Mouse (Mus musculus) neutrophil, adult 65 days (primary cell): ENCODE results near the gene Spag16. TPM values are rescaled to one million over a fixed set of nuclear protein-coding genes. Genes with fewer than 3 reads are reported as not detected.

Experiments used
- total RNA-seq: library from RNA; stranded (reverse); gene quantifications from 2 replicates; pipeline ENCODE4 v1.2.4, GENCODE M21; 2023

Gene Spag16
- total RNA-seq: not detected in 2 replicates

DNA sequence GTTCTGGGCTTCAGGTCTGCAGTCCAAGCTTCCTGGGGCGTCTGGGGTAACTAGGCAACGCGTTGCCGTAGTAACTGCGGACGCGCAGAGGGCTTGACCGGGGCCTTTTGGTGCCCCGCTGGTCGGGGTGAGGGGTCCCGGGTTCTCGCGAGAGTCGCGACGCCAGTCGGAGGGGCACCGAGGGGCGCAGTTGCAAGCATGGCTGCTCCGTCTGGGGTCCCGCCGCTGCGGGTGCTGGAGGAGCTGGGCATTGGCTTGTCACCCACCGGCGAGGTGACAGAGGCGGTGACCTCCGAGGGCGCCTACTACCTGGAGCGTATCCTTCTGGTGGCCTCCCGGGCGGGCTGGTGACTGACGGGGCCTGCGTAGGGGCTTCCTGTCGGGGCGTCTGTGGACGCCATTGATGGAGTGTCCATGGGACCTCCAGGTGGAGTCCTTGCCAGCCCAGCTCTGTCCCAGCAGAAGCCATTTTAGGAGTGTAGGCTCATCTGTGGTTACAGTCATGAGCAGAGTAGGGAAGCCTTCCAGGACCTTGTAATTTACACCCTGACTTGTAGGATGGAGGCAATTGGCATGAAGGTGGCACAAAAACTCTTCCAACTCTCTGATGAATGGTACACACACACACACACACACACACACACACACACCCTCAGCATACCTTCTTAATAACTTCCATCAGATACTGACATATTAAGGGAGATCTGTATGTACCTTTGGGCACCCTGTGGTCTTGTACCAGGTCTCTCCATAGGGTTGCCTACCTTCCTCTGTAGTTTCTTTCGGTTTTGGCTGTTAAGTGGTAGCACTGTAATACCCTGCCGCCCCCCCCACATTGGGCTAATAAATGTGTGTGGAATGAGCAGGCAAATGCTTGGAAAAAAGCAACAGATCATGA, at the start of gene Spag16:
TSS of gene Spag16 (plus strand) at position 165 of the 898 bp plus-strand sequence.

DNA sequence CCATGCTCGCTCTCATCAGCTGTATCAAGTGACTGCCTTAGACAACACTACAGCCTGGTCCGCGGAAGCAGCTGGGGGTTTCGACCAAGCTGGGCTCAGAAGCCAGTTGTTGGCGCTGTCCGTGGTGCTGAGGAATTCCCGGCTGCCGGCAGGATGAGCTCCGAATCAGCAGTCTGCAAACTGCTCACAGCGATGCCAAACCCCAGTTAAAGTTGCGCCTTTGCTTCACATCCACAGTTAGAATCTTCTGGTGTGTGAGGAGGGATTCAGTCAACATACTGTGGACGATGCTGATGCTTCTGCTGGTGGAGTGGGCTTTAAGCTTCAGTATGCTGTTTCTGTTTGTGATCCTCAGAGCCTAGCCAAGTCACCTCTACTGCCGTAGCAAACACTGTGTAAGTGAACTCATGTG, 898.9 kb downstream of the Spag16 start, which contains the start of gene Vwc2l:
TSS of gene Vwc2l (plus strand) at position 61 of the 412 bp plus-strand sequence.

Other genes starting within 250 kb of the Spag16 start
- 2.1 TPM in 2 replicates for gene Ikzf2, start 139.7 kb upstream of the Spag16 start, total RNA-seq